Mouse (Mus musculus): ENCODE measurements around the gene Prr29. TPM values are rescaled to one million over a fixed set of nuclear protein-coding genes. Genes with fewer than 3 reads are reported as not detected.

Gene Prr29
- polyA plus RNA-seq (2015; fragmentation: Nextera tagmentation; extraction: Ambion mirVana), result not detected in 2 replicates

DNA sequence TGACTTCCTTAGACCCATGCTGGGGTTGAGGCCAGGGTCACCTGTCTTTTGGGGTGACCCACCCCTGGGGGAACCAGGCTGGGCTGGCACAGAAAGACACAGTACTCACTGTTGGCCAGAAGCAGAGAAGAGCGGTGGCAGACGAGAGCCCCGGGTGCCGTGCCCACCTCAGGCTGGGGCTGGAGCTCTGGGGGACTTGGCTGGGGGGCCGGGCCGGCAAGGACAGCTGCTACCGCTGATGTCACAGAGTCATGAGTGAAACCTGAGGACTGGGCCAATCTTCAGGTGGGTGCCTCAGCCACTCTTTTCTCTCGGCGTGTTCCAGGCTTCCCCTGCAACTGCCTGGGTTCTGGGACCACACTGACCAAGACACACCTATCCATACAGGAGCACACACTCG, at the start of gene Prr29:
Gene Prr29, plus strand, starts transcription at position 107 of the 400 bp plus-strand sequence.
- H3K27me3 ChIP-seq (ENCODE audit: control insufficient read depth, insufficient read depth, low read depth, low read length), result no peaks in the 10 kb centered on the region
- H3K4me3 ChIP-seq (ENCODE audit: low read depth, low read length), result no peak within 1 kb of the TSS
- H3K4me1 ChIP-seq (ENCODE audit: control insufficient read depth, insufficient read depth, low read length), result no peaks in the 10 kb centered on the region
- no peaks in the 10 kb centered on the region for H3K9me3 ChIP-seq (replicated peaks; ENCODE audit: control insufficient read depth, low read length, poor library complexity, severe bottlenecking)
- H3K9ac ChIP-seq (ENCODE audit: low read depth, low read length), result 0 out of 2 replicates have a peak within 1 kb of the TSS, but pooled peaks have one; percentile 17
- WGBS, result 56% methylated on average over 10 of the region's 10 CpGs
- H3K4me2 ChIP-seq (ENCODE audit: low read length), result peak within 1 kb of the TSS; percentile 13; the same call in 1 of the 2 replicates
- no peaks in the 10 kb centered on the region for H3K36me3 ChIP-seq (ENCODE audit: control insufficient read depth, insufficient read depth, low read length)
- H3K27ac ChIP-seq (ENCODE audit: low read length), result no peak within 1 kb of the TSS
- no peak for ATAC-seq

DNA sequence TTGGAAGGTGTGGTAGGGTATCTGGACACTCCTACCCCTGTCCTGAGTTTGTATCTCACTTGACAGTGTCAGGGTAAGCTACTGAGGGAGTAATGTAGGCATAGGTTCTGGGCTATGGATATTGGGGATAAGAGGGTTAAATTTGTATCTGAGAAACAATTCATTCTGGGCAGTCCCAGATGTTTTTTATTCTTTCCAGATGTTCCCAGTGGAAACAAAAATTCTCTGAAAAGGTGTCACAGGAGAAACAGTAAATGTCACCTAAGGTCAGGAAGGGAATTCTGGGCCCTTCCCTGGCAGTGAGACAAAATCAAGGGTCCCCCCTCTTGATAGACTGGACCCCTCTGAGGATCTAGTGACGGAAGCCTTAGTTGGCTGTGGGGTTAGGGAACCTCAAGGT, 48.9 kb upstream of the Prr29 start:
- Histone ChIP-seq H3K9ac (ENCODE audit: low read depth, low read length) (no peak overlapping the region), H3K9me3 (replicated peaks; ENCODE audit: control insufficient read depth, low read length, poor library complexity, severe bottlenecking) (no peaks in the 10 kb centered on the region), H3K4me2 (ENCODE audit: low read length) (no peak overlapping the region), H3K4me3 (ENCODE audit: low read depth, low read length) (no peak overlapping the region), H3K27me3 (ENCODE audit: control insufficient read depth, insufficient read depth, low read depth, low read length) (no peaks in the 10 kb centered on the region), H3K4me1 (ENCODE audit: control insufficient read depth, insufficient read depth, low read length) (no peaks in the 10 kb centered on the region), H3K27ac (ENCODE audit: low read length) (no peak overlapping the region), H3K36me3 (ENCODE audit: control insufficient read depth, insufficient read depth, low read length) (no peaks in the 10 kb centered on the region)
- WGBS, result 81% methylated on average over 1 of the region's 1 CpGs
- no peak for ATAC-seq

DNA sequence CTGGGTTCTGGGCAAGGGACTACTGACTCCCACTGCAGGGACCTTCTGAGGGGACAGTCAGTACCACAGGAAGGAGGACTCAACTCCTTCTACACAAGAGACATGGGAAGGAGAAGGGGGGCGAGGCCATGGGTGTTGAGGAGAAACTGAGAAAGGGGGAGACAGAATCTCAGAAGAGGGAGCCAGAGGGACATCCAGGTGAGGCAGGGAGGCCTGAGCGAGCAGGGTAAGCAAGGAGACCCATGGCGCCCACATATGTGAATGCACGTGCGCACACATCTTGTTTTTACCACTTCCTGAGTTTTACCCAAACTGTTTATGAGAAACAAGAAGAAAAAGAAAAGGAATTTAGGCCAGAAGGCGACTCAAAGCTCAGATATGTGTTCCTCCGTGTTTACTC, 47.5 kb upstream of the Prr29 start:
- 84% methylated on average over 7 of the region's 7 CpGs for WGBS
- no peaks in the 10 kb centered on the region for H3K9me3 ChIP-seq (replicated peaks; ENCODE audit: control insufficient read depth, low read length, poor library complexity, severe bottlenecking)

DNA sequence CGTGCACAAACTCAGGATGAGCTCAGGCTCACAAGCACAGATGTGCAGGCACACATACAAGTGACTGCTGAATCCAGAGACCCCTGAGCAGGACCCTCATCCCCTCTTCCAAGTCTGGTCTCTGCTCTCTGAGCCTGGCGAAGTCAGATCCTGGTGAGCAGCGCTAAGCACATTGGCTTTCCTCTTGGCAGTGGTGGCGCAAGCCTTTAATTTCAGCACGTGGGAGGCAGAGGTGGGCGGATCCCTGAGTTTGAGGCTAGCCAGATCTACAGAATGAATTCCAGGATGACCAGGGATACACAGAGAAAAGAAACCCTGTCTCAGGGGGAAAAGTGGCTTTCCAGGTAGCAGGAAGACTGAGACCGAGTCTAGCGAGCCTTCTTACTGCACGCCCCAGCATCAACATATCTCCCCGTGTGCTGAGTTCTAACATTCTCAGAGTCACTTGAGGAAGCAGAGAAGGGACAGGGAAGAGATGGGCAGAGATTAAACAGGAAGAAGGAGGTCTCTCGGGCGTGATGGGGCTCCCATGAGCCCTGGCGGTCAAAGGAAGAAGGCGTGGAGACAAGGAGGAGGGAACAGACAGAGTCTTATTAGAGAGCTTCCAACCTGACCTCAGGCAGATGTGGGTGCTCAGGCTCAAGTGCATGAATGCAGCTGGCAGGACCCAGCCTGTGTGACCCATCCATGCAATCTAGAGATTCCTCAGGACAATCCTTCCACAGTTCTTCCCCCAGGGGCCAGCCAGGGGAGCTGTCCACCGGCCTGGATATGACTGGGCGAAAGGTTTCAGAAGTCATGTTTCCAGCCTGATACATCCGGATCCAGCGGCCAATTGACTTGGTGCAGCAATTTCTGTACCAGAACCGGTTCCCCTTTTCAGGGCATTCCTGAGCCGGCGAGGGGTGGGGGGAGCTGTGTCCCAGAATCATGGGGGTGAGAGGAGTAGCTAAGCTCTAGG, 46.6 kb upstream of the Prr29 start:
- Histone ChIP-seq H3K4me2 (ENCODE audit: low read length) (no peak overlapping the region), H3K9ac (ENCODE audit: low read depth, low read length) (no peak overlapping the region), H3K4me3 (ENCODE audit: low read depth, low read length) (no peak overlapping the region), H3K27ac (ENCODE audit: low read length) (no peak overlapping the region), H3K27me3 (ENCODE audit: control insufficient read depth, insufficient read depth, low read depth, low read length) (no peaks in the 10 kb centered on the region), H3K36me3 (ENCODE audit: control insufficient read depth, insufficient read depth, low read length) (no peaks in the 10 kb centered on the region), H3K4me1 (ENCODE audit: control insufficient read depth, insufficient read depth, low read length) (no peaks in the 10 kb centered on the region), H3K9me3 (replicated peaks; ENCODE audit: control insufficient read depth, low read length, poor library complexity, severe bottlenecking) (no peaks in the 10 kb centered on the region)
- 74% methylated on average over 21 of the region's 21 CpGs for WGBS
- no peak for ATAC-seq

More for the DNA sequence above, 47.5 kb upstream of the Prr29 start:
- no peaks in the 10 kb centered on the region for H3K36me3 ChIP-seq (ENCODE audit: control insufficient read depth, insufficient read depth, low read length)
- H3K27ac ChIP-seq (ENCODE audit: low read length), result no peak overlapping the region
- no peak for ATAC-seq
- H3K27me3 ChIP-seq (ENCODE audit: control insufficient read depth, insufficient read depth, low read depth, low read length), result no peaks in the 10 kb centered on the region
- H3K9ac ChIP-seq (ENCODE audit: low read depth, low read length), result no peak overlapping the region
- no peaks in the 10 kb centered on the region for H3K4me1 ChIP-seq (ENCODE audit: control insufficient read depth, insufficient read depth, low read length)
- no peak overlapping the region for H3K4me2 ChIP-seq (ENCODE audit: low read length)
- no peak overlapping the region for H3K4me3 ChIP-seq (ENCODE audit: low read depth, low read length)

DNA sequence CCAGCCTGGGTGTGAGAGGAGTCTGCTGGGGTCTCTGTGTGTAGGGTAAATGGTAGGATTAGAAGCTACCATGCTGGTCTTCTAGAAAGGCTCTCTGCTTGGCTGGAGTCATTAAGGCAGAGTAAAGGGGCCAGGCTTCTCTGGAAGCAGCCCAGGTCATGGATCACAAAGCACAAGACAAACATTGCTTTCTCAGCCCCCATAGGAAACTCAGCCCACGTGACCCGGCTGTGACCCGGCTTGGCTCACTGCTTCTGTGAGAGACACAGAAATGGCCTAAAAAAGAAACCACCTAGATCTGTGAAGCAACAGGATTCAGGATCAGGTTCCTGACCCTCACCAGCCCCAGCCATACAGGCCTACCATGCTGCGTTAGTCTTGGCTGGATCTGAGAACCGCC, 40.4 kb upstream of the Prr29 start:
- Histone ChIP-seq H3K9me3 (replicated peaks; ENCODE audit: control insufficient read depth, low read length, poor library complexity, severe bottlenecking) (no peaks in the 10 kb centered on the region), H3K27ac (ENCODE audit: low read length) (no peak overlapping the region), H3K9ac (ENCODE audit: low read depth, low read length) (no peak overlapping the region), H3K4me1 (ENCODE audit: control insufficient read depth, insufficient read depth, low read length) (no peaks in the 10 kb centered on the region), H3K4me3 (ENCODE audit: low read depth, low read length) (no peak overlapping the region), H3K27me3 (ENCODE audit: control insufficient read depth, insufficient read depth, low read depth, low read length) (no peaks in the 10 kb centered on the region), H3K4me2 (ENCODE audit: low read length) (no peak overlapping the region), H3K36me3 (ENCODE audit: control insufficient read depth, insufficient read depth, low read length) (no peaks in the 10 kb centered on the region)
- ATAC-seq, result no peak
- 46% methylated on average over 5 of the region's 5 CpGs for whole genome bisulfite sequencing

DNA sequence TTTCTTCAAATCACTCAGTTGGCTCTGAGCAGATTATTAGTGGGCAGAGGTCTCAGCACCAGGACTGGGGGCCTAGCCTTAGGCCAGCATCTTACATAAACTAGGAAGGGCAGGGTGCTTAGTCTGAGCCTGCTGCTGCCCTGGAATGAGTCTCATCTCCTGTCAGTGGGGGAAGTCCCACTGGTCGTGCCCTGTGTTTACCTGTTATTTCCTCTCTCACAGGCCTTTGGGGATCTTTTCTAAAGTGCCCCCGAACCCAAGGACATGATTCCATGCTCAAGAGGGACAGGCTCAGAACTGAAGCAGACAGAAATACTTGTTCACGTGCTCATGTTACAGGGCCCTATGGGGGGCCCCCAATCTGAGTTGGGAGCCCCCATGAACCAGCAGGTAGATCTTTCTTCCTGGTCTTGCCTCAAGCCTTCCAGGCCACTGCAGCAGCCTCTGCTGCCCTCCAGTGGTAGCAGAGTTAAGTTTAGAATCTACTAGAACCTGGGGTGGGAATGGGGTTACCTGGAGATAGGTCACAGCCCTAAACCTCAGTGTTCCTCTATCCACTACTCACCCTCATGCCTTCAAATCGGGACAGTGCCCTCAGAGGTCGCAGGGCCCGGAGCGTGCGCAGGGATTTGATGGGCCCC, 39.6 kb upstream of the Prr29 start:
- Histone ChIP-seq H3K4me2 (ENCODE audit: low read length) (no peak overlapping the region), H3K9me3 (replicated peaks; ENCODE audit: control insufficient read depth, low read length, poor library complexity, severe bottlenecking) (no peaks in the 10 kb centered on the region), H3K9ac (ENCODE audit: low read depth, low read length) (no peak overlapping the region), H3K36me3 (ENCODE audit: control insufficient read depth, insufficient read depth, low read length) (no peaks in the 10 kb centered on the region), H3K27ac (ENCODE audit: low read length) (no peak overlapping the region), H3K27me3 (ENCODE audit: control insufficient read depth, insufficient read depth, low read depth, low read length) (no peaks in the 10 kb centered on the region), H3K4me3 (ENCODE audit: low read depth, low read length) (no peak overlapping the region), H3K4me1 (ENCODE audit: control insufficient read depth, insufficient read depth, low read length) (no peaks in the 10 kb centered on the region)
- no peak for ATAC-seq
- 70% methylated on average over 8 of the region's 8 CpGs for WGBS

DNA sequence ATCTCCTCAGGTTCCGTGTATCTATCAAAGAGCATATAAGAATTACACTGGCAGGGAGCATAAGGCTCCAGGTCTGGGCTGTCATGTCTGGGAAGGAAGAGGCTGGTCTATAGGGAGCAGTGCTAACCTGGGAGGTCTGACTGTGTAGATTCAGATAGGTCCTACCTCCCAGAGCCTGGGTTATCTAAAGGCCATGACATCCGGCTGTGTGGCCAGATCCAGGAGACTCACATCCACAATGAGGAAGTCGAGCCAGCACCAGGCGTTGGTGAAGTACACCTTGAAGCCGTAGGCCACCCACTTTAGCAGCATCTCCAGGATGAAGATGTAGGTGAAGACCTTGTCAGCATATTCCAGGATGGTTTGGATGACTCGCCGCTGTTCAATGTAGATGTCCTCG, 38.8 kb upstream of the Prr29 start:
- H3K4me3 ChIP-seq (ENCODE audit: low read depth, low read length), result no peak overlapping the region
- H3K4me1 ChIP-seq (ENCODE audit: control insufficient read depth, insufficient read depth, low read length), result no peaks in the 10 kb centered on the region
- H3K36me3 ChIP-seq (ENCODE audit: control insufficient read depth, insufficient read depth, low read length), result no peaks in the 10 kb centered on the region
- H3K9me3 ChIP-seq (replicated peaks; ENCODE audit: control insufficient read depth, low read length, poor library complexity, severe bottlenecking), result no peaks in the 10 kb centered on the region
- no peak overlapping the region for H3K27ac ChIP-seq (ENCODE audit: low read length)
- no peaks in the 10 kb centered on the region for H3K27me3 ChIP-seq (ENCODE audit: control insufficient read depth, insufficient read depth, low read depth, low read length)
- ATAC-seq, result no peak
- no peak overlapping the region for H3K9ac ChIP-seq (ENCODE audit: low read depth, low read length)
- no peak overlapping the region for H3K4me2 ChIP-seq (ENCODE audit: low read length)
- 90% methylated on average over 8 of the region's 8 CpGs for WGBS

DNA sequence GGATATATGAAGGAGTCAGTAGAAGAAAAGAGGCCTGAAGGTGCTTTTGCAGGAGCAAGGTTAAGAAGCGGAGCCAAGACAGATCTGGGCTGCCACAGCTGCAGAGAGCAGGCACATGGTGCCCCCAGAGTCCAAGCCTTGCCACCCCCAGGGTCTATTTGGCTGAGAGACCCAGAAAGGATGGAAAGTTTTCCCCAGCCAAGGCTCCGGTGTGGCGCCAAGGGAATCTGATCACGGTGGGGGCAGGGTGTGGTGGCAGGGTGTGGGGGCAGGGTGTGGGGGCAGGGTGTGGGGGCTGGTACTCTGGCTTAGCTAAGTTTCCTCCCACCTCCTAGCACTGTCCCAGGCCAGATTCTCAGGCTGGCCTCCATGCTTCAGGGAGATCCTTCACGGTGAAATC, 36.8 kb upstream of the Prr29 start:
- WGBS, result 64% methylated on average over 5 of the region's 5 CpGs
- H3K27ac ChIP-seq (ENCODE audit: low read length), result no peak overlapping the region
- peaks cover 3% of the 10 kb centered on the region; the same call in 1 of the 2 replicates for H3K4me1 ChIP-seq (ENCODE audit: control insufficient read depth, insufficient read depth, low read length)
- H3K27me3 ChIP-seq (ENCODE audit: control insufficient read depth, insufficient read depth, low read depth, low read length), result no peaks in the 10 kb centered on the region
- no peak overlapping the region for H3K9ac ChIP-seq (ENCODE audit: low read depth, low read length)
- no peaks in the 10 kb centered on the region for H3K9me3 ChIP-seq (replicated peaks; ENCODE audit: control insufficient read depth, low read length, poor library complexity, severe bottlenecking)
- no peaks in the 10 kb centered on the region for H3K36me3 ChIP-seq (ENCODE audit: control insufficient read depth, insufficient read depth, low read length)
- ATAC-seq, result no peak
- no peak overlapping the region for H3K4me2 ChIP-seq (ENCODE audit: low read length)
- H3K4me3 ChIP-seq (ENCODE audit: low read depth, low read length), result no peak overlapping the region

DNA sequence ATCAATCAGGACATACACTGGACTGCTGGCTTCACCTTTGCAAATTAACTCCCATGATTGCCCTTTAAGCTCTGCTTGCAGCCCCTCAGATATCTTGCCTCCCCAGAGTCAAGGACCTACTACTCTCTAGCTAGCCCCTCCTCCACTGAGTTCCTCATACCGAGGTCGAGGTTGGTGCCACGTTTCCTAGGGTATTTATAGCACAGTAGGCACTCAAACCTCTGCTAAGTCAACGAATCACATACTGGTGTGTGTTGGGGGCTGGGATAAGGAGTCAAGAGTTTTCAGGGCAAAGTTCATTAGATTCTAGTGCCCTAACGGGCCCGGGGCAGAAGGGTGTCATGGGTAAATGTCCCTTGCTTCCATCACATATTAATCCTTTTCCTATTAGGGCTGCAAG, 36.1 kb upstream of the Prr29 start:
- no peaks in the 10 kb centered on the region for H3K36me3 ChIP-seq (ENCODE audit: control insufficient read depth, insufficient read depth, low read length)
- H3K4me1 ChIP-seq (ENCODE audit: control insufficient read depth, insufficient read depth, low read length), result peaks cover 3% of the 10 kb centered on the region; the same call in 1 of the 2 replicates
- H3K27me3 ChIP-seq (ENCODE audit: control insufficient read depth, insufficient read depth, low read depth, low read length), result no peaks in the 10 kb centered on the region
- H3K4me3 ChIP-seq (ENCODE audit: low read depth, low read length), result no peak overlapping the region
- H3K4me2 ChIP-seq (ENCODE audit: low read length), result no peak overlapping the region
- ATAC-seq, result no peak
- 84% methylated on average over 6 of the region's 6 CpGs for WGBS
- H3K9me3 ChIP-seq (replicated peaks; ENCODE audit: control insufficient read depth, low read length, poor library complexity, severe bottlenecking), result no peaks in the 10 kb centered on the region
- H3K9ac ChIP-seq (ENCODE audit: low read depth, low read length), result no peak overlapping the region
- no peak overlapping the region for H3K27ac ChIP-seq (ENCODE audit: low read length)

Measured in midbrain, embryonic 16.5 days (tissue).